Mouse (Mus musculus): ENCODE results near the gene Smyd4. TPM values are rescaled to one million over a fixed set of nuclear protein-coding genes. Genes with fewer than 3 reads are reported as not detected.
A peak's percentile ranks its signal among the peaks of the same experiment; 100 is the strongest.
"Not testable (repeated sequence)": the region's sequence is repeated elsewhere in the genome, so short reads cannot be mapped to it uniquely, and the experiment has no call there.

The Smyd4 gene
- polyA plus RNA-seq, 1 experiment: 9.5 TPM

DNA sequence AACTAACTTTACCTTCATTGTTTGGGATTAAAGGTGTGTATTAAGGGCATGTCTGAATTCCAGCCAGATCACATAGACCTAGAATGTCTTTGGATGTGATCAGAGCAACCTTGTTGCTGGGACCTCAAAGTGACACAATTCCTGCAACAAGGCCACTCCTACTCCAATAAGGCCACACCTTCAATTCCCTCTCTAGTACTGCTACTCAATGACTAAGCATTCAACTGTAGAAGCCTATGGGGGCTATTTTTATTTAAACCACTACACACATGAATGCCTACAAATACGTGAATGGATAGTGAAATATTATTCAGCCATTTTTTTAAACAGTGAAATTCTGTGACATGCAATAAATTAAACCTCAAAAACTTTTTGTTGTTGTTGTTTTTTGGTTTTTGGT, 28.9 kb downstream of the Smyd4 start:
- no peak overlapping the region for H3K4me3 ChIP-seq (ENCODE audit: insufficient read depth, low read length)
- no peak for TF ChIP-seq POLR2A (IDR thresholded peaks at IDR 0.05; ENCODE audit: extremely low read depth, insufficient read depth, low read length)
- TF ChIP-seq CTCF (IDR thresholded peaks at IDR 0.05; ENCODE audit: extremely low read depth, insufficient read depth, low read length): no peak
- no peaks in the 10 kb centered on the region for H3K4me1 ChIP-seq (ENCODE audit: control insufficient read depth, insufficient read depth, low read length)
- no peak overlapping the region for H3K27ac ChIP-seq (ENCODE audit: insufficient read depth, low read length)

- not testable (repeated sequence) for H3K4me3 ChIP-seq (ENCODE audit: insufficient read depth, low read length); H3K4me1 ChIP-seq (ENCODE audit: control insufficient read depth, insufficient read depth, low read length); H3K27ac ChIP-seq (ENCODE audit: insufficient read depth, low read length)
Observed at GRCm38 (mm10) chr11:75378786-75379185, 30.6 kb downstream of the Smyd4 start.

GRCm38 (mm10) chr11:75383529-75383928, 35.3 kb downstream of the Smyd4 start:
- not testable (repeated sequence) for H3K4me3 ChIP-seq (ENCODE audit: insufficient read depth, low read length); H3K4me1 ChIP-seq (ENCODE audit: control insufficient read depth, insufficient read depth, low read length); H3K27ac ChIP-seq (ENCODE audit: insufficient read depth, low read length)

GRCm38 (mm10) chr11:75395611-75396010, 47.4 kb downstream of the Smyd4 start:
- peaks cover 8% of the 10 kb centered on the region for H3K4me1 ChIP-seq (ENCODE audit: control insufficient read depth, insufficient read depth, low read length)
- H3K27ac ChIP-seq (ENCODE audit: insufficient read depth, low read length): no peak overlapping the region
- no peak overlapping the region for H3K4me3 ChIP-seq (ENCODE audit: insufficient read depth, low read length)
- TF ChIP-seq CTCF (IDR thresholded peaks at IDR 0.05; ENCODE audit: extremely low read depth, insufficient read depth, low read length): no peak
- no peak for TF ChIP-seq POLR2A (IDR thresholded peaks at IDR 0.05; ENCODE audit: extremely low read depth, insufficient read depth, low read length)

GRCm38 (mm10) chr11:75397452-75397851, 49.2 kb downstream of the Smyd4 start:
- Histone ChIP-seq H3K27ac (ENCODE audit: insufficient read depth, low read length) (no peak overlapping the region), H3K4me1 (ENCODE audit: control insufficient read depth, insufficient read depth, low read length) (peaks cover 8% of the 10 kb centered on the region)

DNA sequence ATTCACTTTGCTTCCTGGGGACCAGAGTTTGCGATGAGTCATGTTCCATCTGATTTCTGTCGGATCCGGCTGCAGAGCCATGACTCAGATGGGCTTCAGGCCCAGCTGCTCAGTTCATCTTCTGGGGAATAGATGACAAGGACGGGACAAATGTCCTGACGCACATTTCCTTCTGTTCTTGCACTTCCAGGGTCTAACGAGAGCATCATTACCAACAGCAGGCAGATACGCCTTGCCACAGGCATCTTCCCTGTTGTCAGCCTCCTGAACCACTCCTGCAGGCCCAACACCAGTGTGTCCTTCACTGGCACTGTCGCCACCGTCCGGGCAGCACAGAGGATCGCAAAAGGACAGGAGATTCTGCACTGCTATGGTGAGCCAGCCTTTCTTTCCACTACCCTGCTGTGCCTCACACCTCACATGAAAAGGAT, 51.2 kb downstream of the Smyd4 start:
- H3K4me3 ChIP-seq (ENCODE audit: insufficient read depth, low read length): no peak overlapping the region
- H3K4me1 ChIP-seq (ENCODE audit: control insufficient read depth, insufficient read depth, low read length): peaks cover 8% of the 10 kb centered on the region
- TF ChIP-seq POLR2A (IDR thresholded peaks at IDR 0.05; ENCODE audit: extremely low read depth, insufficient read depth, low read length): no peak
- no peak for TF ChIP-seq CTCF (IDR thresholded peaks at IDR 0.05; ENCODE audit: extremely low read depth, insufficient read depth, low read length)
- H3K27ac ChIP-seq (ENCODE audit: insufficient read depth, low read length): 0 out of 2 replicates have a peak overlapping the region, but pooled peaks have one; percentile 1

More at GRCm38 (mm10) chr11:75397452-75397851, 49.2 kb downstream of the Smyd4 start:
- TF ChIP-seq CTCF (IDR thresholded peaks at IDR 0.05; ENCODE audit: extremely low read depth, insufficient read depth, low read length) (no peak), POLR2A (IDR thresholded peaks at IDR 0.05; ENCODE audit: extremely low read depth, insufficient read depth, low read length) (no peak)
- H3K4me3 ChIP-seq (ENCODE audit: insufficient read depth, low read length): no peak overlapping the region

GRCm38 (mm10) chr11:75400099-75400498, 51.9 kb downstream of the Smyd4 start:
- Histone ChIP-seq H3K4me1 (ENCODE audit: control insufficient read depth, insufficient read depth, low read length) (peaks cover 8% of the 10 kb centered on the region), H3K4me3 (ENCODE audit: insufficient read depth, low read length) (no peak overlapping the region), H3K27ac (ENCODE audit: insufficient read depth, low read length) (no peak overlapping the region)

GRCm38 (mm10) chr11:75402271-75402690, 54.0 kb downstream of the Smyd4 start:
- Histone ChIP-seq H3K4me1 (ENCODE audit: control insufficient read depth, insufficient read depth, low read length) (peaks cover 8% of the 10 kb centered on the region), H3K27ac (ENCODE audit: insufficient read depth, low read length) (no peak overlapping the region), H3K4me3 (ENCODE audit: insufficient read depth, low read length) (no peak overlapping the region)
- TF ChIP-seq CTCF (IDR thresholded peaks at IDR 0.05; ENCODE audit: extremely low read depth, insufficient read depth, low read length): peak; percentile 77
- TF ChIP-seq POLR2A (IDR thresholded peaks at IDR 0.05; ENCODE audit: extremely low read depth, insufficient read depth, low read length): no peak

More at GRCm38 (mm10) chr11:75400099-75400498, 51.9 kb downstream of the Smyd4 start:
- TF ChIP-seq POLR2A (IDR thresholded peaks at IDR 0.05; ENCODE audit: extremely low read depth, insufficient read depth, low read length) (no peak), CTCF (IDR thresholded peaks at IDR 0.05; ENCODE audit: extremely low read depth, insufficient read depth, low read length) (no peak)

- no peak for TF ChIP-seq CTCF (IDR thresholded peaks at IDR 0.05; ENCODE audit: extremely low read depth, insufficient read depth, low read length)
- TF ChIP-seq POLR2A (IDR thresholded peaks at IDR 0.05; ENCODE audit: extremely low read depth, insufficient read depth, low read length): no peak
- H3K27ac ChIP-seq (ENCODE audit: insufficient read depth, low read length): no peak overlapping the region
- H3K4me3 ChIP-seq (ENCODE audit: insufficient read depth, low read length): no peak overlapping the region
- H3K4me1 ChIP-seq (ENCODE audit: control insufficient read depth, insufficient read depth, low read length): peaks cover 7% of the 10 kb centered on the region
Observed at GRCm38 (mm10) chr11:75403301-75404052, 55.2 kb downstream of the Smyd4 start.

DNA sequence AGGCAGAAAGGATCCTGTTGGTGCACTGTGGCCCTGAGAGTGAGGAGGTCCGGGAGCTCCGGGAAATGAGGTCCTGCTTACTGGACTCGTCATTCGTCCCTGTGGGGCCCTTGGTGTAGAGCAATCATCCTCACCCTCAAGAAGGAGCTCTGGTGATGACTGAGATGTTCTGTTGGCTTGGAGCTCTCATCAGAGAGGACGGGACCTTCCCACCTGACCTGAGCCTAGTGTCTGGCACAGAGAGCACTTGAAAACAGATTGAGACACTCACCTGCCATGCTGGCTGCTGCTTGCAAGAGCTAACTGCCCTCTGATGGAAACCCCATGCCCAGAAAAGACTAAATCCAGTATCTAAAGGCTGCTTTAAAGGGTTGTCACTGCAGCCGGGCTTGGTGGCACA, 56.6 kb downstream of the Smyd4 start:
- Histone ChIP-seq H3K4me1 (ENCODE audit: control insufficient read depth, insufficient read depth, low read length) (peaks cover 1% of the 10 kb centered on the region), H3K4me3 (ENCODE audit: insufficient read depth, low read length) (no peak overlapping the region), H3K27ac (ENCODE audit: insufficient read depth, low read length) (no peak overlapping the region)
- TF ChIP-seq CTCF (IDR thresholded peaks at IDR 0.05; ENCODE audit: extremely low read depth, insufficient read depth, low read length) (no peak), POLR2A (IDR thresholded peaks at IDR 0.05; ENCODE audit: extremely low read depth, insufficient read depth, low read length) (no peak)

All from cortical plate, adult 2 months (tissue).